Mouse (Mus musculus): ENCODE results near the gene Aldh5a1. TPM values are rescaled to one million over a fixed set of nuclear protein-coding genes. Genes with fewer than 3 reads are reported as not detected.

The Aldh5a1 gene
- total RNA-seq, 2 experiments from 2014 or later, result 54.2 to 58.7 TPM

DNA sequence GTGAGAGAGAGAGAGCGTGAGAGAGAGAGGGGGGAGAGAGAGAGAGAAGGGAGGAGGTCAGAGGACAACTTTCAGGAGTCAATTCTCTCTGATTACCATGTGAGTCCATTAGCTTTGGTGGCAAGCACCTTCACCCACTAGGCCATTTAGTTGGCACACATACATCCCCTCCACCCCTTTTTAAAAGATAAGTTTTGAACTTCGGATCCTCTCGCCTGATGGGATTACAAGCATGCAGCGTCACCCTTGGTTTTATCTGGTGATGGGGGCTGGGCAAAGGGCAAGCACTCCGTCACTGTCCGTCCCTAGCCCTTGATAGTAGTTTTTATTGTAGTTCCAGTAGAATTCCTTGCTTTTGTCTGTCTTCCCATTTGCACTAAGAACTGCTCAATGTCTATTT lies 57.3 kb downstream of the Aldh5a1 start:
- intact Hi-C loops (cut with DNase I), result no loop called here
- DNase-seq (ENCODE audit: low spot score in 2 of 2), result no peak

DNA sequence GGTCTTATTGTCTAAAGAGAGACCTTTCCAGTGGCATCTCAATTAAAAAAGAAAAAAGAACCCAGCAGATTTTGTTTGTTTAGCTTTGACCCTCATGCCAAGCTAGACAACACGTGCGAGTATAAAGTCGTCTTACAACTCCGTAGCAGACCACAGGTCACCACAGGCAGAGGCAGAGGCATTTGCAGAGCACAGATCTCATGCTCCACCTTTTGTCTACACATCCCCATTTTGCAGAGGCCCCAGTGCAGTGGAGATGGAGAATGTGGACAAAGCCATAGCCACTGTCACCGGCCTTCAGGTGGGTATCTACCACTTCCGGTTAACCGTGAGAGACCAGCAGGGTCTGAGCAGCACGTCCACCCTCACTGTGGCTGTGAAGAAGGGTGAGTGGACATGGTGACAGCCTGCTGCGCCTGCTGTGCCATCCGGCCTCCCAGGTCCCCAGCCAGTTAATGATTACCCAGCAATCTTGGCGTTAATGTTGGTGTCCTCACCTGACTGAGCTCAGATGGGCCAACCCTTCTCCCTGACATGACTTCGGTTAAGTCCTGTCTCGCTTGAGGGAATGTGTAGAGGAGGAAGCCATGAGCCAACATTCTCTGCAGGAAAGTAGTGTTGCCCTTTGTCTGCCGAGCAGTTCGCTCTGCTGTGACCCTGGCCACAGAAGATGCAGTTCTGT lies 58.0 kb downstream of the Aldh5a1 start:
- intact Hi-C loops (cut with DNase I), result no loop called here

GRCm38 (mm10) chr13:24868233-24868632 lies 69.2 kb downstream of the Aldh5a1 start:
- DNase-seq (ENCODE audit: low spot score in 2 of 2), result no peak
- intact Hi-C loops (cut with DNase I), result no loop called here

More for the DNA sequence above, 58.0 kb downstream of the Aldh5a1 start:
- no peak for DNase-seq (ENCODE audit: low spot score in 2 of 2)

- no peak for DNase-seq (ENCODE audit: low spot score in 2 of 2)
- intact Hi-C loops (cut with DNase I), result no loop called here
Measured at GRCm38 (mm10) chr13:24867789-24868188, 69.7 kb downstream of the Aldh5a1 start.

DNA sequence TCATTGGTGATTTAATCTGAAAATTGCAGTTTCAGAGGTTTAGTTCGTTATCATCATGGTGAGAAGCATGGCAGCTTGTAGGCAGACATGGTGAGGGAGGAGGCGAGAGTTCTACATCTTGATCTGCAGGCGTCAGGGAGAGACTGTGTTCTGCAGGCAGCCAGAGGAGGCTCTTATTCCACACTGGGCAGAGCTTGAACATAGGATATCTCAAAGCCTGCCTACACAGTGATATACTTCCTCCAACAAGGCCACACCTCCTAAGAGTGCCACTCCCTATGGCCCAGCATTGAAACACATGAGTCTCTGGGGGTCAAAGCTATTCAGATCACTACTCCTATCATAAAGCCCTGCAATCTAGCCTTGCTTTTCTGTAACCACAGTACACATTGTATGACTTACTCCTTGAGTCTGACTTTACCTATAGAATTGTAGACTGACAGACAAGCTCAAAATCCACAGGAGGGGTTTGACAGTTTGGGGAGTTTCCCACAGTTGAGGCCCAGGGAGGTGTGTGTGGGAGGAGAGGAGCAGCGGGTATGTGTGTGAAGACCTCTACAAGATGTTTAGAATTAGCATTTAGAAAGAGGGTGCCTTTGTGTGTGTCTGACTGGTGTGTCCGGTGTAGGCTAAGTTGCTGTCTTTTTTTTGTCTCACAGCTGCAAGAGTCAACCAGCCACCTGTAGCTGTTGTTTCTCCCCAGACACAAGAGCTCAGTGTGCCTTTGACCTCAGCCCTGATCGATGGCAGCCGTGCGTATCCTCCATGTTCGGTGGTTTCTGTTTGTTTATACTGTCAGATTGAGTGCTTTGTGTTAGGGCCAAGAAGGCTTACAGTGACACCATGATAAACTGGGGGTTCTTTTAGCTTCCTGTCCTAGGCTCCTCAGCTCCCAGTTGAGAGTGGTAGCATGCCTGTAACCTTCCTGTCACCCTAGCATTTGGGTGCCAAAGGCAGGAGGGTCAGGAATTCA lies 70.7 kb downstream of the Aldh5a1 start:
- intact Hi-C loops (cut with DNase I), result no loop called here
- DNase-seq (ENCODE audit: low spot score in 2 of 2), result no peak

DNA sequence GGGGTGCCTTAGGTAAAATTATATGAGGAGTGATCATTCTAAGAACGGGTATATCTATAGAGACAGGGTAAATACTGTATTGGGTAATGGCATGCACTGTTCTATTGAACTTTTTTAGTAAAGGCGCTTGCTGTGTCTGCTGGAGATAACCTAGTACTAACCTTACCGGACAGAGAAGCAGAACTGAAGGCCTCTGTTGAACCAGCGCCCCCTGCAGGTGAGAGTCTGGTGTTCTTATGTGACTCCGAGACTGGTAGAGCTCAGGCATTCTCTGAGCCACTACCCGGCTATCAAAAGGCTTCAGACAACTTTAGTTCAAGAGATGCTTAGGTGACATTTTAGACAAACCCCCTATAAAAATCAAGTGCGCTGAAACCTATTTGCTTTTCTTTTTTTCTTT lies 74.9 kb downstream of the Aldh5a1 start:
- intact Hi-C loops (cut with DNase I), result no loop called here
- peak; percentile 17 to 40 for DNase-seq (ENCODE audit: low spot score in 2 of 2)

DNA sequence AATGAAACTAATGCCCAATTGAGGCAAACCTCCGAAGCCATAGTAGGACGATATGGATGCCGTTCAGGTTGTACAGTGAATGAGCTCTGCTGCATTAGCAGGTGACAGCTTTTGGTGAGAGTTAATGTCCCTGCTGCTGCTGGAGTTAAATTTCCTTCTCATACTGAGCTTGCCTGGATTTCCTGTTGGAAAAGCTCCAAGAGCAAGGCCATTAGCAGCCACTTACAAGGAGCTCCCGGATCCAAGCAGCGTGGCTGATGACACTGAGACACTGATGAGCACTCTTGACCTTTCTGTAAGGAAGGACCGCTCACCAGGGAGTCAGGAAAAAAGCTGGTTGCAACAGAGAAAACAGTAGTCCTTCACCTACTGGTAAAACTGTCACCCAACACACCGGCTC lies 75.4 kb downstream of the Aldh5a1 start:
- intact Hi-C loops (cut with DNase I), result no loop called here
- DNase-seq (ENCODE audit: low spot score in 2 of 2), result no peak

GRCm38 (mm10) chr13:24861084-24861483 lies 76.4 kb downstream of the Aldh5a1 start:
- intact Hi-C loops (cut with DNase I), result no loop called here
- DNase-seq (ENCODE audit: low spot score in 2 of 2), result no peak

DNA sequence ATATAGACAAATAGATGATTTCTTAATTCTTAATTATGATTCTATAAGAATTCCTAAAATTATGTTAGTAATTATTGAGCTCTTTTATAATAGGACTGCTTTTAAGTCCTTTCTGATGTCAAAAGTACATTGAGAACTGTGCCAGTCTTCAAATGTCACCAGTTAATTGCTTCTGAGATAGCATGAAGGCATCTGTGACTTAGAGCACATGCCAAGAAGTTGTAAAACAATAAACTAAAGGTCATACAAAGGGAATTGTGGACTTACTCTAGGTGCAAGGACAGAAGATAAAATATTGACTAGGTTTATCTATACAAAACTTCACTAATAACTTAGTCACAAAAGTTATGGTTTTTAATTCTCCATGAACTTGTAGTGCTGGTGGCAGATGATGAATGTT lies 78.3 kb downstream of the Aldh5a1 start:
- intact Hi-C loops (cut with DNase I), result no loop called here
- no peak for DNase-seq (ENCODE audit: low spot score in 2 of 2)

Other genes starting within 250 kb of the Aldh5a1 start
- not detected for gene Armh2, start 196.4 kb downstream of the Aldh5a1 start, total RNA-seq (2021)
- gene Gmnn, start 175.7 kb downstream of the Aldh5a1 start, total RNA-seq (2021), result 1 to 10 TPM; 3.4 to 4.6 TPM
- 100 to 1,000 TPM; 165 to 182 TPM for gene BC005537, start 136.0 kb downstream of the Aldh5a1 start, total RNA-seq (2021)
- gene Acot13, start 106.1 kb downstream of the Aldh5a1 start, total RNA-seq (2021), result 10 to 100 TPM; 72.3 to 79.9 TPM
- 10 to 100 TPM; 17.9 to 20.8 TPM for gene Tdp2, start 106.0 kb downstream of the Aldh5a1 start, total RNA-seq (2021)
- gene D130043K22Rik, start 92.5 kb downstream of the Aldh5a1 start, total RNA-seq (2021), result 10 to 100 TPM; 29.0 to 30.8 TPM
- gene Gpld1, start 5.5 kb upstream of the Aldh5a1 start, total RNA-seq (2021), result 10 to 100 TPM; 15.4 to 17.9 TPM
- 10 to 100 TPM; 54.3 to 55.2 TPM for gene Mrs2, start 82.7 kb upstream of the Aldh5a1 start, total RNA-seq (2021)
- gene Dcdc2a, start 118.3 kb upstream of the Aldh5a1 start, total RNA-seq (2021), result 1 to 10 TPM; 4.0 to 6.5 TPM